Mouse (Mus musculus) liver, adult 2 months (tissue): ENCODE measurements around the gene Rnf223.

ENCODE experiments used
- CTCF ChIP-seq: fragments of 200-500 bp; IDR thresholded peaks from 2 replicates; pipeline ENCODE4 v1.5.1; 2011; ENCODE audit warnings: low read depth, low read length, control low read depth
- POLR2A ChIP-seq: fragments of 200-500 bp; IDR thresholded peaks from 2 replicates; pipeline ENCODE4 v1.6.1; 2011; ENCODE audit warnings: low read length, control low read depth; ENCODE audit not compliant: insufficient read depth; ENCODE audit errors: extremely low read depth

GRCm38 (mm10) chr4:156124077-156124476 lies 6.2 kb upstream of the Rnf223 start:
- TF ChIP-seq CTCF (no peak), POLR2A (no peak)
